Mouse (Mus musculus): ENCODE results near the gene Ednra. TPM values are rescaled to one million over a fixed set of nuclear protein-coding genes. Genes with fewer than 3 reads are reported as not detected.
A peak's percentile ranks its signal among the peaks of the same experiment; 100 is the strongest.
"Not testable (repeated sequence)": the region's sequence is repeated elsewhere in the genome, so short reads cannot be mapped to it uniquely, and the experiment has no call there.

The Ednra gene
- polyA plus RNA-seq, 1 experiment from 2014 or later, result 20.0 TPM

DNA sequence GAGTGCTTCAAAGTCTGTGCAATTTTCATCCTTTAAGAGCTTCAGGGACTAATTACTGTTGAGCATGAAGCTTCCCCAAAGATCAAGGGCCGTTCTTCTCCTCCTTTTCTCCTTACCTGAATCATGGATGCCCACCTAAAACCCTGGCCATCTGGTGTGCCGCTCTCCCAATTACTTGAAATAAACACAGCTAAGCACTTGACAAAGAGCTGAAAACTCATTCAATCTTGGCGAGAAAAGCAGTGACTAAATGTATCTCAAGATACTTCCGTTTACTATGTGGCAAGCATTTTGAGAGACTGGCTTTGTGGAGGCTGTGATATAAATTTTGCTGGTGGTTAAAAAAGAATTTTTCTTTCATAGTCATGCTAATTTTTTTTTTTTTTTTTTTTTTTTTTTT lies 19.5 kb downstream of the Ednra start:
- ATAC-seq (ENCODE audit: insufficient read depth, low FRiP score, low TSS enrichment), result no peak
- H3K27me3 ChIP-seq (ENCODE audit: control insufficient read depth, insufficient read depth, low read length), result no peaks in the 10 kb centered on the region
- H3K27ac ChIP-seq (ENCODE audit: low read depth, low read length), result no peak overlapping the region
- no peak for DNase-seq (ENCODE audit: low spot score)
- no peaks in the 10 kb centered on the region for H3K36me3 ChIP-seq (ENCODE audit: control insufficient read depth, insufficient read depth, low read length)
- no peak overlapping the region for H3K9ac ChIP-seq (ENCODE audit: low read length)
- no peak overlapping the region for H3K4me2 ChIP-seq (ENCODE audit: low read depth)
- H3K4me1 ChIP-seq (ENCODE audit: control insufficient read depth, insufficient read depth, low read length), result no peaks in the 10 kb centered on the region
- no peak overlapping the region for H3K4me3 ChIP-seq (ENCODE audit: low read depth, low read length)
- H3K9me3 ChIP-seq (ENCODE audit: control insufficient read depth, low read length), result no peaks in the 10 kb centered on the region
- 90% methylated on average over 4 of the region's 4 CpGs for WGBS

- Histone ChIP-seq H3K9me3 (ENCODE audit: control insufficient read depth, low read length) (no peaks in the 10 kb centered on the region), H3K9ac (ENCODE audit: low read length) (no peak overlapping the region), H3K27me3 (ENCODE audit: control insufficient read depth, insufficient read depth, low read length) (no peaks in the 10 kb centered on the region), H3K4me1 (ENCODE audit: control insufficient read depth, insufficient read depth, low read length) (no peaks in the 10 kb centered on the region; the same call in 1 of the 2 replicates), H3K36me3 (ENCODE audit: control insufficient read depth, insufficient read depth, low read length) (no peaks in the 10 kb centered on the region), H3K27ac (ENCODE audit: low read depth, low read length) (no peak overlapping the region), H3K4me3 (ENCODE audit: low read depth, low read length) (no peak overlapping the region), H3K4me2 (ENCODE audit: low read depth) (no peak overlapping the region)
- WGBS, result 81% methylated on average over 10 of the region's 10 CpGs
- no peak for ATAC-seq (ENCODE audit: insufficient read depth, low FRiP score, low TSS enrichment)
- DNase-seq (ENCODE audit: low spot score), result no peak
These were observed 26.2 kb downstream of the Ednra start for GRCm38 (mm10) chr8:77698028-77698427.

DNA sequence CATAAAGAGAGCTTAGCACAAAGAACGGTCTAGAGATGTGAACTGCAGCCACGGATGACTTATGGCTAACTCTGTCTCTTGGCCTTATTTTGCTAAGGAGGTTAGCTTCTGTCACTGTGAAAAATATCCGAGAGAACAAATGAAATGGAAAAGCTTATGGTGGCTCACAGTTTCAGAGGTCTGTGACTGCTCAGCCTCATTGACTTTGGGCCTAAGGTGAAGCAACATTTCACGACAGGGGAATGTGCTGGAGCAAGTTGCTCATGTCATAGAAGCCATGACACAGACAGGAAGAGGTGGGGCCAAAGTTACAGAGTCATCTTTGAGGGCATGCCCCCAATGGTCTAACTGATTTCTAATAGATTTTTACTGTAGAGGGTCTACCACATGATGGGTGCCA lies 28.1 kb downstream of the Ednra start:
- no peaks in the 10 kb centered on the region; the same call in 1 of the 2 replicates for H3K4me1 ChIP-seq (ENCODE audit: control insufficient read depth, insufficient read depth, low read length)
- ATAC-seq (ENCODE audit: insufficient read depth, low FRiP score, low TSS enrichment) (no peak), DNase-seq (ENCODE audit: low spot score) (no peak)
- no peaks in the 10 kb centered on the region for H3K36me3 ChIP-seq (ENCODE audit: control insufficient read depth, insufficient read depth, low read length)
- H3K27ac ChIP-seq (ENCODE audit: low read depth, low read length), result no peak overlapping the region
- WGBS, result 80% methylated on average over 4 of the region's 4 CpGs
- H3K4me2 ChIP-seq (ENCODE audit: low read depth), result no peak overlapping the region
- no peak overlapping the region for H3K9ac ChIP-seq (ENCODE audit: low read length)
- H3K27me3 ChIP-seq (ENCODE audit: control insufficient read depth, insufficient read depth, low read length), result no peaks in the 10 kb centered on the region
- H3K4me3 ChIP-seq (ENCODE audit: low read depth, low read length), result no peak overlapping the region
- no peaks in the 10 kb centered on the region for H3K9me3 ChIP-seq (ENCODE audit: control insufficient read depth, low read length)

DNA sequence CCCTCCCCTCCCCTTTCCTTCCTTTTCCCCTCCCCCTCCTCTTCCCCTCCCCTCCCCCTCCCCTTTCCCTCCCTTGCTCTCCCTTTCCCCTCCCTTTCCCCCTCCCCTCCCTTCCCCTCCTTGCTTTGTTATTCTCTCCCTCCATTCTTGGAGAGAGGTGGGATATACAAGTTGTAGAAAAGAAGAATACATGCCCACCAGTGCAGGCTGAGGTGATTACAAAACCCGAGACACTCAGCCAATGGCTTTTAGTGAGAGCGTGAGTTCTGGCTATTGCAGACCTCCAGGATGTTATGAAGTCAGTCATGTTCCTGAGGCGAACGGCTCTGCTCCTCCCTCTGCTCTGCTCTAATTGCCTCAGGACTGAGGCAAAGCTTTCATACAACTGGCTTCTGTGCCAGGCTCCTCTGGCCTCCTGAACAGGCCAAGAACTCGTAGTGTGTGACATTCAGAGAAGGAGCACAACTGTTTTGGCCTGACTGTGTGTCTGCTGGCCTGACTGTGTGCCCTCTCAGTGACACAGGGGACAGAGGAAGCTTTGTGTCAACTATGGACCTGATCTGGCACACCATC lies 28.7 kb downstream of the Ednra start:
- no peak overlapping the region for H3K9ac ChIP-seq (ENCODE audit: low read length)
- no peak overlapping the region for H3K4me2 ChIP-seq (ENCODE audit: low read depth)
- no peak overlapping the region for H3K4me3 ChIP-seq (ENCODE audit: low read depth, low read length)
- 34% methylated on average over 5 of the region's 5 CpGs for WGBS
- H3K9me3 ChIP-seq (ENCODE audit: control insufficient read depth, low read length), result no peaks in the 10 kb centered on the region
- no peaks in the 10 kb centered on the region for H3K36me3 ChIP-seq (ENCODE audit: control insufficient read depth, insufficient read depth, low read length)
- no peaks in the 10 kb centered on the region; the same call in 1 of the 2 replicates for H3K4me1 ChIP-seq (ENCODE audit: control insufficient read depth, insufficient read depth, low read length)
- ATAC-seq (ENCODE audit: insufficient read depth, low FRiP score, low TSS enrichment), result 0 out of 2 replicates have a peak, but pooled peaks have one; percentile 31
- no peak for DNase-seq (ENCODE audit: low spot score)
- no peaks in the 10 kb centered on the region for H3K27me3 ChIP-seq (ENCODE audit: control insufficient read depth, insufficient read depth, low read length)
- no peak overlapping the region for H3K27ac ChIP-seq (ENCODE audit: low read depth, low read length)

GRCm38 (mm10) chr8:77695070-77695469 lies 29.2 kb downstream of the Ednra start:
- 64% methylated on average over 3 of the region's 3 CpGs for WGBS
- H3K4me1 ChIP-seq (ENCODE audit: control insufficient read depth, insufficient read depth, low read length), result no peaks in the 10 kb centered on the region; the same call in 1 of the 2 replicates
- no peak overlapping the region for H3K9ac ChIP-seq (ENCODE audit: low read length)
- peak; percentile 27; the same call in 1 of the 2 replicates for ATAC-seq (ENCODE audit: insufficient read depth, low FRiP score, low TSS enrichment)
- no peak overlapping the region for H3K4me2 ChIP-seq (ENCODE audit: low read depth)
- no peak overlapping the region for H3K4me3 ChIP-seq (ENCODE audit: low read depth, low read length)
- no peaks in the 10 kb centered on the region for H3K27me3 ChIP-seq (ENCODE audit: control insufficient read depth, insufficient read depth, low read length)
- DNase-seq (ENCODE audit: low spot score), result no peak
- no peaks in the 10 kb centered on the region for H3K36me3 ChIP-seq (ENCODE audit: control insufficient read depth, insufficient read depth, low read length)
- no peak overlapping the region for H3K27ac ChIP-seq (ENCODE audit: low read depth, low read length)
- H3K9me3 ChIP-seq (ENCODE audit: control insufficient read depth, low read length), result no peaks in the 10 kb centered on the region

DNA sequence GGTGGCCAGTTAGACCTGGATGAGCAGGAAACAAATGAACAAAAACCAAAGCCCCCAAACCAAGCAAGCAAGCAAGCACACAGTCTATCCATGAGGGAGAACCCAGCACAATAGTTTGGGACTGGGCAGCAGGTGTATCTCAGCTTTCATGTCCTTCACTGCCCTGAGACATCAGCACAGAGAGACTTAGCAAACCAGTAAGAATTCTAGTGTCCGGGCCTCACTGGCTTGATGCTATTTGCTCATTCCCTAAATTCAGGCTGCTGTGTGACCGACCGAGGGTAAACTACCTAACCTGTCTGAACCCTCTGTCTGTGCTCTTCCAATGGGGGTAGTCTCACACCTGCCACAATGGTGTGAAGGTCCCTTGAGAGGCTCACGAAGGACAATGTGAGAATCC lies 29.7 kb downstream of the Ednra start:
- no peak overlapping the region for H3K27ac ChIP-seq (ENCODE audit: low read depth, low read length)
- H3K4me3 ChIP-seq (ENCODE audit: low read depth, low read length), result no peak overlapping the region
- no peak overlapping the region for H3K9ac ChIP-seq (ENCODE audit: low read length)
- ATAC-seq (ENCODE audit: insufficient read depth, low FRiP score, low TSS enrichment) (no peak), DNase-seq (ENCODE audit: low spot score) (no peak)
- no peaks in the 10 kb centered on the region for H3K27me3 ChIP-seq (ENCODE audit: control insufficient read depth, insufficient read depth, low read length)
- H3K9me3 ChIP-seq (ENCODE audit: control insufficient read depth, low read length), result no peaks in the 10 kb centered on the region
- H3K4me1 ChIP-seq (ENCODE audit: control insufficient read depth, insufficient read depth, low read length), result no peaks in the 10 kb centered on the region; the same call in 1 of the 2 replicates
- no peak overlapping the region for H3K4me2 ChIP-seq (ENCODE audit: low read depth)
- H3K36me3 ChIP-seq (ENCODE audit: control insufficient read depth, insufficient read depth, low read length), result no peaks in the 10 kb centered on the region
- WGBS, result 88% methylated on average over 4 of the region's 4 CpGs

DNA sequence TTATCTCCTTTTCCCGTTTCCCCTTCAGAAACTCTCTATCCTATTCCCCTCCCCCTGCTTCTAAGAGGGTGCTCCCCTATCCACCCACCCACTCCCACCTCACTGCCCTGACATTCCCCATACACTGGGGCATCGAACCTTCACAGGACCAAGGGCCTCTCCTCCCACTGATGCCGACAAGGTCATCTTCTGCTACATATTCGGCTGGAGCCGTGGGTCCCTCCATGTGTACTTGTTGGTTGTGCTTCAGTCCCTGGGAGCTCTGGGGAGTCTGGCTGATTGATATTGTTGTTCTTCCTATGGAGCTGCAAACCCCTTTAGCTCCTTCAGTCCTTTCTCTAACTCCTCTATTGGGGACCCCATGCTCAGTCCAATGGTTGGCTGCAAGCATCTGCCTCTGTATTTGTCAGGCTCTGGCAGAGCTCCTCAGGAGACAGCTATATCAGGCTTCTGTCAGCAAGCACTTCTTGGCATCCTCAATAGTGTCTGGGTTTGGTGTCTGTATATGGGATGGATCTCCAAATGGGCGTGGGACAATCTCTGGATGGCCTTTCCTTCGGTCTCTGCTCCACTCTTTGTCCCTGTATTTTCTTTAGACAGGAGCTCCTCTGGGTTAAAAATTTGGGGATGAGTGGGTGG lies 34.7 kb downstream of the Ednra start:
- not testable (repeated sequence) for H3K4me2 ChIP-seq (ENCODE audit: low read depth); H3K9me3 ChIP-seq (ENCODE audit: control insufficient read depth, low read length); H3K27ac ChIP-seq (ENCODE audit: low read depth, low read length); ATAC-seq (ENCODE audit: insufficient read depth, low FRiP score, low TSS enrichment); H3K4me1 ChIP-seq (ENCODE audit: control insufficient read depth, insufficient read depth, low read length); H3K27me3 ChIP-seq (ENCODE audit: control insufficient read depth, insufficient read depth, low read length); DNase-seq (ENCODE audit: low spot score); H3K9ac ChIP-seq (ENCODE audit: low read length); H3K36me3 ChIP-seq (ENCODE audit: control insufficient read depth, insufficient read depth, low read length); H3K4me3 ChIP-seq (ENCODE audit: low read depth, low read length)
- 90% methylated on average over 7 of the region's 7 CpGs for WGBS

DNA sequence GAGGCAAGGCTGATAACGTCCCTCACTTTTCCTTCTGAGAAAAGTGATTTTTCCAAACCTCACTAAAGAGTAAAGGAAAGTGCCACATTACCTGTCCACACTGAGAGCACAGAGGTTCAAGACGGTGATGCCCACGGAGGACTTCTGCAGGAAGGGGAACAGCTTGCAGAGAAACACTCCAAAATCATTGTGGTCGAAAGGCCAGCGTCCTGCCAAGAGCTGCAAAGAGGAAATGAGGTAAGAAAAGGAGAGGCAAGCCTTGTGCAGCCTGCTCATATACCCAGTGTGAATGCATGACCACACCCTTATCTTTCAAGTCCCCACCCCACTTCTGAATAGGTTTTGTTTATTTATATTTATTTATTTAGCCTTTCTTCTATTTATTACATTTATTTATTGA lies 35.3 kb downstream of the Ednra start:
- 78% methylated on average over 5 of the region's 5 CpGs for WGBS
- Histone ChIP-seq H3K36me3 (ENCODE audit: control insufficient read depth, insufficient read depth, low read length) (no peaks in the 10 kb centered on the region), H3K4me2 (ENCODE audit: low read depth) (no peak overlapping the region), H3K27ac (ENCODE audit: low read depth, low read length) (no peak overlapping the region), H3K9ac (ENCODE audit: low read length) (no peak overlapping the region), H3K9me3 (ENCODE audit: control insufficient read depth, low read length) (no peaks in the 10 kb centered on the region), H3K27me3 (ENCODE audit: control insufficient read depth, insufficient read depth, low read length) (no peaks in the 10 kb centered on the region), H3K4me1 (ENCODE audit: control insufficient read depth, insufficient read depth, low read length) (no peaks in the 10 kb centered on the region), H3K4me3 (ENCODE audit: low read depth, low read length) (no peak overlapping the region)
- DNase-seq (ENCODE audit: low spot score) (no peak), ATAC-seq (ENCODE audit: insufficient read depth, low FRiP score, low TSS enrichment) (no peak)

GRCm38 (mm10) chr8:77684372-77684771 lies 39.9 kb downstream of the Ednra start:
- DNase-seq (ENCODE audit: low spot score) (no peak), ATAC-seq (ENCODE audit: insufficient read depth, low FRiP score, low TSS enrichment) (no peak)
- Histone ChIP-seq H3K36me3 (ENCODE audit: control insufficient read depth, insufficient read depth, low read length) (no peaks in the 10 kb centered on the region), H3K4me3 (ENCODE audit: low read depth, low read length) (no peak overlapping the region), H3K9me3 (ENCODE audit: control insufficient read depth, low read length) (no peaks in the 10 kb centered on the region), H3K27ac (ENCODE audit: low read depth, low read length) (no peak overlapping the region), H3K27me3 (ENCODE audit: control insufficient read depth, insufficient read depth, low read length) (no peaks in the 10 kb centered on the region), H3K4me2 (ENCODE audit: low read depth) (no peak overlapping the region), H3K9ac (ENCODE audit: low read length) (no peak overlapping the region), H3K4me1 (ENCODE audit: control insufficient read depth, insufficient read depth, low read length) (no peaks in the 10 kb centered on the region)
- WGBS, result 91% methylated on average over 6 of the region's 6 CpGs
